Mouse (Mus musculus): Measurements from ENCODE around the gene Tssc4.

The Tssc4 gene

DNA sequence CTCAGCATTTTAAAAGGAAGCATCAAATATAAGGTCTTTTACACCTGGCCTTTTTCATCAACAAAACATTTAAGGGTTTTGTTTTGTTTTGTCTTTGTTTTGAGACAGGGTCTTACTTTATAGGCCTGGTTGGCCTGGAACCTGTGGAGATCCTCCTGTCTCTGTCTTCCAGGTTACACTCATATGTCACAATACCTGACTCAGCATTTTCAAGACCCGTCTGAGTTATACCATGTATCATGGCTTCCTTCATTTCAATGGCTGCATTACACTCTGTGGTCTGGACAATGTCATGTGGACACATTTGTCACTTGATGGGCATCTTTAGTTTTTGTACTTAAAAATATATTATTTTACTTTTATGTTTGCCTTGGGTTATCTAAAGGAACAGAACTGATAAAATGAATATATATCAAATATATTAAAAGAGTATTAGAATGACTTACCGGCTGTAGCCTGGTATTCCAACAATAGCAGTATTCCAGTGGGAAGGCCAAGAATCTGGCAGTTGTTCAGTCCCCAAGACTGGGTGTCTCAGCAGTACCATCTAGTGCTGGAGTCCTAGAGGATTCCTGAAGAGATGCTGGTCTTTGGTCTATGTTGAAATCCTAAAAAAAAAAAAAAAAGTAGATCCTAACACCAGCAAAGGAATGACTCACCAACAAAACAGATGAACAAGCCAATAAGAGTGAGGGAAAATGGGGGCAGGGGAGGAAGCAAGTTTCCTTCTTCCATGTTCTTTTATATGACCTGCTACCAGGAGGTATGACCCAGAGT lies 24.8 kb upstream of the Tssc4 start:
- no peak for DNase-seq (ENCODE audit: extremely low read depth, low read depth, low spot score)

DNA sequence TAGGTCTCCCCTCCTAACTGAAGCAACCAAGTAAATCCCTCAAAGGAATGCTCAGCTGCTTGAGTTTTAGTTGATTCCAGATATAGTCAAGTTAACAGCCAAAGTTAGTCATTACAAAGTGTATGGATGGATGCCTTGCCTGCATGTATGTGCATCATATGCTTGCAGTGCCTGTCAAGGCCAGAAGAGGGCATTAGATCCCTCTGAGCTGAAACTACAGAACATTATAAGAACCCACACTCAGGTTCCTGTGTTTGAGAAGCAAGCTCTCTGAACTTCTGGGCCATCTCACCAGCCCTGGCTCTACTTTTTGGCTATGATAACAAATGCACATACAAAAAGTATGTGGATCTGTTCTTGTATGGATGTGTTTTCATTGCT lies 24.2 kb upstream of the Tssc4 start:
- DNase-seq (ENCODE audit: extremely low read depth, low read depth, low spot score): no peak

DNA sequence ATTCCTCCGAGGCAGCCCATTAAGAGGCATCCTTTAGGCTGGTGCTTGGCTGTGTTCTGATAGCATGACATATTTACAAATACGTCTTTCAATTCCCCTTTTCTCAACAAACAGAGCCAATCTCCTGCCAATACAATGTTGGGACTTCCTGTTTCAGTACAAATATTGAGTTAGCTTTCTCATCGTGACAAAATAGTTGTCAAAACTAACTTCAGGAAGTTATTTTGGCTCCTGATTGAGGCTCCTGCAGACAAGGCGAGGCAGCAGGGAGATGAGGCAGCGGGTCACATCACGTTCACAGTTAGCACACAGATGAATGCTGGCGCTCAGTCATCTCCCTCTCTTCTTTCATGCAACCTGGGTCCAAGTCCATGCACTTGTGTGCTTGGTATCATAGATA lies 22.7 kb upstream of the Tssc4 start:
- no peak for DNase-seq (ENCODE audit: extremely low read depth, low read depth, low spot score)

DNA sequence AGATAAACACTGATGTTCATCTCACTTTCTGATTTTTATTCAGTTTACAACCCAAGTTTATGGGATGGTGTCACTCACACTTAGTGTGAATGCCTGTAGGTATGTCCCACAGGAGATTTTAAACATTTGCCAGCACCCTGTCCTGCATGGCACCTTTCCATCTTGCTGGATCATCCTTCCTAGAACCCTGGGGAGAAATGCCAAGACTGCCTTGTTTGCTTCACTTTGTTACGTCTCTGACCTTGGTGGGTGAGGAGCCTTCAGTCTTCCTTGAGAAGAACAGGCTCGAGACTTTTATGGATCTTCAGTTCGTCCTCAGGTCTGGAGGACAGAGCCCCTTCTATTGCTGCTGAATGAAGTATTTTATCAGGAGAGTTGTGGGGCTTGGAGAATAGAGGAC lies 19.7 kb upstream of the Tssc4 start:
- no peak for DNase-seq (ENCODE audit: extremely low read depth, low read depth, low spot score)

DNA sequence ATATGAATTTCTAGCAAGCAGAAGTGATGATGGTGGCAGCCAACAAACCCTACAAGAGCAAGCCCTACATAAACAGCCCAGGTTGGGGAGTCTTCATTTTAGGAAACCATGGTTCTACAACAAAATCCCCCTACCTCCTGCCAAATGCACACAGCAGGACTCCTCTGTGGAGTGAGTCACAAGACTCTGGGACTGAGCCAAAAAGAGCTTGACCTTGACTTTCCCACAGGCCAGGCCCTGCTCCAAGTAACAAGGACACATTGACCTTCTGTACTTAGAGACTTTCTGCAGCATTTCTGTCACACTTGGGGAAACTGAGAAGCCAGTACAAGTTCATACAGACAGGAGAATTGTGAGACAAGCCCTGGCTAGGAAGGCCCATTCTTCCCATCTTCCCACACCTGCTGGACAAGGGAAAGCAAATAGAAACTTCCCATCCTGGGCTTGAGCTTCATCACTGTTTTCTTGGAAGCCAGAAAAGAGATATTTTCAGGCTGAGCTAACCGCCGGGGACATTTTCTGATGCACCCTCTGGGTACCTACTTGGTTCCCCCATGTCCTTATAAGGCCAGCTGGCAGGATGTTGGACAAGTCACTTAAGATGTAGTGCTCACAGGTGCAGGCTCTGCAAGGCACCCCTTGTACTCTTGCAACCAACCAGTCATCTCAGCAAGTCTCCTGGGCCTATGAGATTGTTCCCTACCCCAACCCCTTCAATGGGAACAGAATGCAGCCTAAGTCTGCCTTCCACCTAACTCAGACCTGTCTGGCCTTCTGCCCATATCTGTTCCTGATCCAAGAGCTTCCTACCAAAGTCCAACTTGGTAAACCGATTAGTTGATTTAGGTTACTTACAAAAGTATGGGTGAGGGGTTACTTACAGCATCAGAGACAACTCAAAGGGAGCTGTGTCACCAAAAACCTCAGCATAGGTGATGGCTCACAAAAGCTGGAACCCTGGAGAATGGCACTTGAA lies 18.9 kb upstream of the Tssc4 start:
- DNase-seq (ENCODE audit: extremely low read depth, low read depth, low spot score): no peak

DNA sequence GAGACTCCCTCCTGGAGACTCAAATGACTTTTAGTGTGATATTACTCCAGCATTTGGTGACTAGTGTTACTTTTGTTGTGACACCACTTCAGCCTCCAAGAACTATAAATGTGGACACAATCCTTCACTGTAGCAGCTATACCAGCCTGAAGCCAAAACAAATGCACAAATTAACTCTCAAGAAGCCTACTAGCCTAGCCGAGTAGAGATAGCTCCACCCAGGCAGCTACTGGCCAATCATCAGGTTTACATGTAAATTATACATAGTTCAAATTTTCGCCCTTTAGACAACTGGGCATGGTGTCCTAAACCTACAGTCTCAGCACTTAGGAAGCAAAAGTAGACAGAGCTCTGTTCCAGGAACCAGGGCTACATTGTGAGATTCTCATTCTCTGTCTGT lies 17.7 kb upstream of the Tssc4 start:
- no peak for DNase-seq (ENCODE audit: extremely low read depth, low read depth, low spot score)

DNA sequence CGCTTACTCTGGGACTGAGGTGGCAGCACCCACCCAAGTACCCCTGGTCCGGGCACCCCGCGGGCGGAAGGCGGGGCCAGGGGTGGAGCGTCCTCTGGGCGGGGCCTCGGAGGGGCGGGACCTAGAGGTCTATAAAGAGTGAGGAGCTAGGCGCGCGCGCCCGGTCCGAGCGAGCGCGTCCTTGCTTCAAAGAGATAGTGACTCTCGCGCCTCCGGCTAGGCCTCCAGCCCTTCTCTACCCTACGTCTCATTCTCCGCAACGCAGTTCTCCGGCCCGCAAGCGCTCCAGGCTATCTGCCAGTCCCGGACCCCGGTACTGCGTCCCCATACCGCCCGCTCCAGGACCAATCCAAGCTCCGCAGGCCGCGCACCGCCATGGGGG lies 16.4 kb upstream of the Tssc4 start, which contains the start of gene Cd81:
Cd81 (plus strand) TSS at position 114 of the 382 bp plus-strand sequence.
- no peak for DNase-seq (ENCODE audit: extremely low read depth, low read depth, low spot score)

DNA sequence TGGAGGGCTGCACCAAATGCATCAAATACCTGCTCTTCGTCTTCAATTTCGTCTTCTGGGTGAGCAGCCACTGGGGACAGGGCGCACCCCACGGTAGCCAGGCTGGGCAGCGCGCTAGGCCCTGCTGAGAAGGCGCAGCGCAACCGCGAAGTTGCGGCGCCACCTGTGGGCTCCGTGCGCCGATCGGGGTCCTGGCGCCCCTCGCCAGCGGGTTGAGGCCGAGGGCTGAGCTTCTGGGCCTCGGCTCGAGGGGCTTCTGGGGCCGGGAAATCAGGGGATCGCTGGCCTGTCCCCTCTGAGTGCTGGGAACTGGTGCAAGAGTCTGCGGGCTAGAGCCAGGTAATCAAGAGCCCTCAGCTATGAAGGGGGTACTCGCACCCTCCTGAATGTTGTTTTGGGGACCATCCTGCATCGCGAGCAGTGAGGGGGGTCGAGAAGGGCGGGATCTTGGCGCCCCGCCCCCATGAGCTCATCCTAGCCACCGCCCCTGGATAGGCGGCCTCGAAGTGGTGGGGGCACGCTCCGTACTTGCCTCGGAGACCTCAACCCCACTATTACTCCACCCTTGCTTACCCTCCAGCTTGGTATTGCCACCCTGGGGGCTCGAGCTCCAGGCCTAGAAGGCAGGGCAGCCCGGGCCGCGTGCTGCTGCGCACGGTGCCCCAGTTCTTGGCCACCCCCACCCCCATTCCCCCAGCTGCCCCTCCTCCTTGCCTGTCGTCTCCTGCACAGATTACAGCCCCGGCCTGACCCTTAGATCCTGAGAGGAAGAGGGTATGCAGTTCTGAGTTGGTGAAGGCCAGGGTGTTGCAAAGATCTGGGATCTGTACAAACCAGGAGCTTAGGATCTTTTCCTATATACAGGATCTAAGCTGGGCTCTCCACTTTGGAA lies 15.8 kb upstream of the Tssc4 start:
- no peak for DNase-seq (ENCODE audit: extremely low read depth, low read depth, low spot score)

DNA sequence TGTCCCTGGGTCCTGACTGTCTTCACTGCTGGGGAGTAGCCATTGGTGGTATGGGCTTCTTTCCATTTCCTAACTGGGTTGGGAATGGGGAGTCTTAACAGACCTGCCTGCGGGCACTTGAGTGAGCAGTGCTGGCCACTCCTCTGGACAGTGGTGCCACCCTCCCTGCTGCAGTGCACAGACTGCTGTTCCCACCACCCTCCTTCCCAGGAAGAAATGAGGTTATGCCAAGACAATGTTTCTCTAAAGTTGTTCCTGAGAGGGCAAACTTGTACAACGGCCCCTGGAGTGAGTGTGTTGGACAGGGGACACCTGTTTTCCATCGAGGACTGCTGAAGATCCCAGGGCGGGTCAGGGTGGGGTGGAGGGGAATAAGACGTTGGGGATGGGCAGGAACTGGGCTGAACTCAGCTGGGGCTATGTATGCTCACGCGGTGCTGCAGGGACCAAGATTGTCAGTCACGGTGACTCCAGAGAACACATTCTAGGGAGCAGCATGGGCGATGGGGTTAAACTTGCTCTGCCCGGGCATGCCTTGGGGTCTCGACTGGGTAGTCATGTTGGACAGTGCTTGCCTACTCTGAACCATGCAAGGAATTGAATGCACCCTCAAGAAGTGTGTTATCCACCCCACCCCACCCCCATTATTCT lies 15.0 kb upstream of the Tssc4 start:
- no peak for DNase-seq (ENCODE audit: extremely low read depth, low read depth, low spot score)

DNA sequence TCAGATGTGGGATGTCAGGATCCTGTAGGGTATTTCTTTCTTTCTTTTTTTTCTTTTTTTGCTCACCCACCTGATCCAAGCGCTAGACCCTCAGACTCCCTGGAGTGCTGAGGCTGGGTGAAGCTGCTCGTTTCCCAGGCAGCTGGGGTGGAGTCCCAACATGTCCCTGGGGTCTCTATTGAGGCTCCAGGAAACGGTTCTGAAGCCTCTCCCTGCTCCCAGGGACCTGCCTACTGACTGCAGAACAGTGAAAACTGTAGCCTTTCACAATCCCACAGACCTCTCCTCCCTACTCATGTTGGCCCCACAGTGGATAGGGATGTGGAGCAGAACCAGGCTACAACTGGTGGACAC lies 14.5 kb upstream of the Tssc4 start:
- DNase-seq (ENCODE audit: extremely low read depth, low read depth, low spot score): no peak

DNA sequence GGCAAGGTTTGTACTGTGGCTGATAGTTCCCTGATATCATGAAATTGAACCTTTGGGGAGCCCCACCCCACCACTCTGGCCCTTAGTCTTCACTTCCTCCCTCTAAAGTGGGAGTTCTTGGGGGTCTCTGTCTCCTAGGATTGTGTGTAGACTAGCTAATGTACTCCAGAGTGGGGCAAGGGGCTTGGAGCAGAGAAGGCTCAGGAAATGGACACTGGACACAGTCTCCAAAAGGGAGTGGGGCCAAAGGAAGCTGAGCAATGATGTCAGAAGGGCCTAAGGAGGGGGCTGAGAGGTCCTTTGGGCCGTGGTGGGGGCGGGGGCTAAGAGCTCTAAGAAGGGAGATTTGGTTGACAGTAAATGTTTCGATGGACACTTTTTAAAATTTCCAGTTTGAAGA lies 14.0 kb upstream of the Tssc4 start:
- no peak for DNase-seq (ENCODE audit: extremely low read depth, low read depth, low spot score)

DNA sequence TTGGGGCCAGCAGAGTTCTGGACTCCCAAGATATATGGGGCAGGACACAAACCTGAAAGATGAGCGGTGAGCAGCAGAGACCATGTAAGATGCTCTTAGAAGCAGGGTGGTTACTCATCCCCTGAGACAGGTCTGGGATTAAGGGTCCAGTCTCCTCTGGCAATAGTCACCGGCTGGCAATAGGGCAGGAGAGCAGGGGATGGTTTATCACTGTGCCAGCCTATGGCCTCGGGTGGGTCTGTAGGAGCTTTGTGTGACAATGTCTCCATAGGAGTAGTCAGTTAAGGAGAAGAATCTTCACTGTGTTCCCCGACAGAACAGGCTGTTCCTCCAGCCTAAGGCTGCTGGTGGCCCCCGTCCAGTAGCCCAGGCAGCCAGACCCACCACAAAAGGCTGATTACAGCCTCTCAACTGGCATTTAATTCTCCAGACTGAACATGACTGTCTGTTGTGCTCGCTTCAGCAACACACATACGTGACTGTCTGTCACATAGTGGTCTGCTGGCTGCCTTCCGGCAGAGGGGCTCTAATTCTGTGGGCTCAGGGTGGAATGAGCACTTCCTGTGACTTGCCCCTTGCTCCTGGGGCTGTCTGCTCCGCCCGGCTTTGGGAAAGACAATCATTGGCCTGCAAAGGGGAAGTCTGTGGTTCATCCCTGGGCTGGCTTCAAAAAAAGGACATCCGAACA lies 13.4 kb upstream of the Tssc4 start:
- no peak for DNase-seq (ENCODE audit: extremely low read depth, low read depth, low spot score)

DNA sequence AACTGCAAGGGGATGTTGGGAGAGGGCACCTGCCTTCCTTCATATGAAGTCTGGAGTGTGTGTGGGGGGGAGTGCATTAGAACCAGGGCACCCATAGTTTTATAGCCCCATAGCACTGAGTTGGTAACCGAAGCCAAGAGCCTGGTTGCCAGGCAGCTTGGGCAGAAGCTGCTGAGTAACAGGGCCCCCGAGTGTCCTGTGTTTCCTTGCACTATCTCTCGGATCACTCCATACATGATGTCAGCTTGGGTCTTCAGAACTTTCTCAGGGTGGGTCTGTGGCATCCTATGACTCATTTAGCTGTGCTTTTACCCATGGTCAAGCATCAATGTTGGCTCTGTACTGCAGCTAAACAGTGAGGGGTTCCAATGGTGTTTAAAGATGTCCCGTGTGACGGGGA lies 12.0 kb upstream of the Tssc4 start:
- no peak for DNase-seq (ENCODE audit: extremely low read depth, low read depth, low spot score)

DNA sequence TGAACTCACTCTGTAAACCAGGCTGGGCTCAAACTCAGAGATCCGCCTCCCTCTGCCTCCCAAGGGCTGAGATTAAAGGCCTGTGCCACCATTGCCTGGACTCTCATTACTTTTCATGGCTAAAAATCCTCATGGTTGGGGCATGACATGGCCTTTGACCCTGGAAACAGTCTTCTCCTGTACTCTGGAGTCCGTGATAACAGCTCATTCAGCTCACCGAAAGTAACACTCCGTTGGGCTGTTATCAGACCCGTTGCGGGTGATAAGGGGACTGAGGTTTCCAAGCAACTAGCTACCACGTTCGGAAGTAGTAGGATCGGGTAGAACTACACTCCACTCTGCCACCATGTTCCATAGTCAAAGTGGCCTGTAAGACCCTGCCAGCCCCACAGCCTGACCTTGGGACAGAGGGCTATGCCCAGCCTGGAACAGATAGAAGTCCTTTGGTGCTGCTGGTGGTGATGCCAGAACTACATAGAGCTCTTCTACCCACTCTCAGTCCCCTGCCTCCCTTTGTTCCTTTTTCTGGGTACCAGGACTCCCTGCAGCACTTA lies 11.3 kb upstream of the Tssc4 start:
- no peak for DNase-seq (ENCODE audit: extremely low read depth, low read depth, low spot score)

DNA sequence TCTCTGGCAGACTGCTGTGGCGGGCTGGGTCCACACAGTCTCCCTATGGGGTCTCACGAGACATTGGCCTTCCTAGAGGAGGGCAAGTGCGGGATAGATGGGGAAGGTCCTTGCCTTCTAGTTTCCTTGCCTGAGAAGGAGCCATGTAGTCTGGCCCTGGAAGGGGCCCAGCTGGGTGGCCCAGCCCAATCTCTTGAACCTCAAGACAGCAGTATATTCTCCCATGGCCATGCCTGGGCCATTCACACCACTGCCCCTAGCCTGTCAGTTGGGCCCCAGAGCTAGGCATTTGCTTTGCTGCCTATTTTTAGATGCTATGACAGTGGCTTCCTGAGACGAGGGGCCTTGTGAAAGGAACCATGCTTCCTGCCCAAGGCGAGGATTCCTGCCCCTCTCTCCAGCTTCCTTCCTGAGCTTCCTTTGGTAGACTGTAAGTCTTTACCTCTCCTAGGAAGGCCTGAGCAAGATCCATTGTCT lies 10.8 kb upstream of the Tssc4 start:
- no peak for DNase-seq (ENCODE audit: extremely low read depth, low read depth, low spot score)

DNA sequence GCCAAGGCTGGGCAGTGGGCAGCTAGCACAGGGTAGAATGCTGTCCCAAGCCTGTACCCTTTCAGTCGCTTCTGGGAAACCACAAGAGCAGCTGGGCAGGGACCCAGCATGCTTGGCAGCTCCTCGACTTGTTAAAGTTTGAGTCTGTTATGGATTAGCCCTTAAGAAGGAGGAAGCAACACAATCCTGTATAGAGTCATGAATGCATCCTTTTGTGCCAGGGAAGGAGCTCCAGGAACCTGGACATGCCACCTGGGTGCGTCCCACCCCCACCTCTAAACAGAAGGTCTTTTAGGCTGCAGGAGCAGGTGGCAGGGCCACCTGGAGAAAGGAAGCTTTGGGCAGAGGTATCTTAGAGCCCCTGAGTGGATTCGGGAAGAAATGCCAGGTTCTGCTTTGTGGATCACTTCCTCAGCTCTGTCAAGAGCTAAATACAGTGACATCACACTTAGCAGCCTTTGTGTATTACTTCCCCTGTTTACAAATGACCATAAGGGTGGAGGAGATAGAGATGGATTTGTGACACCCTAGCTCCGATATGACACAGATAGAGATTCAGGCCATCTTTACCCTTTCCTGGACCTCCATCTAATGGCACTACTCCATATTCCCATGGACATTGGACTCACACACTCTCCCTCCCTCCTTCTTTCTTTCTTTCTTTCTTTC lies 9.7 kb upstream of the Tssc4 start:
- DNase-seq (ENCODE audit: extremely low read depth, low read depth, low spot score): no peak

DNA sequence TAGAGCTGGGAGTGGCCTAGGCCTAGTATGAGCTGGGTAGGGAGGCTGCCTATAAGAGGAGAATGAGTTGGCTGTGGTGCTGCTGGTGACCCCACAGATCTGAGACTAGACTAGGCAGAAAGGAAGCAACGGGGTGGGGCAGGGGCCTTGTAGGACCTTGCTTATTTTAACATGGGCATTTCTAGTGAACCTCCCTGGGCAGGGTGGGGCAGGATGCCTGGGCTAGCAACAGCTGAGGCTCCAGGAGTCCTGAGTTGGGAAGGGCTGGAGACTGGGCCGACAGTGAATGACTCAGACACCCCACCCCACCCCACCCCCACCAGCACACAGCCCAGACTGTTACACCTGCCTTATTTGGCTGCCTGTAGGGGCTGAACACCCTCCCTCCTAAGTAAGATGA lies 6.3 kb upstream of the Tssc4 start:
- DNase-seq (ENCODE audit: extremely low read depth, low read depth, low spot score): no peak

DNA sequence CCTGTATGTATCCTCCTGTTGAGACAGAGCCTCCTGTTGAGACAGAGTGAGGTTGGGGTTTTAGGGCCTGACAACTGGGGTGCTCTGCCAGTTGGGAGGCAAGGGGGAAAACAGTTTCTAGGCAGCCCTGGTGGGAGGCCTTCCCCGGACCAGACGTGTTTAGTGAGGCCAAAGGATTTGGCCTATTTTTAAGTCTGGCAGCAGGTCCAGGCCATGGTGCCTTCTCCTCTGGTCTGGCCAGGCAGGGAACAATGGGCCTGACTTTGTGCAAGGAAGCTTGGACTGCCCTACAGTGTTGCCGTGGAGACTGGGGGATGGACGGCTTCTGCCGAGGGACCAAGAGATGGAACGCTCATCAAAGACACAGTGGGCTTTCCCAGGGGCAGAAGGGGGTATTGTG lies 4.8 kb upstream of the Tssc4 start:
- DNase-seq (ENCODE audit: extremely low read depth, low read depth, low spot score): no peak

DNA sequence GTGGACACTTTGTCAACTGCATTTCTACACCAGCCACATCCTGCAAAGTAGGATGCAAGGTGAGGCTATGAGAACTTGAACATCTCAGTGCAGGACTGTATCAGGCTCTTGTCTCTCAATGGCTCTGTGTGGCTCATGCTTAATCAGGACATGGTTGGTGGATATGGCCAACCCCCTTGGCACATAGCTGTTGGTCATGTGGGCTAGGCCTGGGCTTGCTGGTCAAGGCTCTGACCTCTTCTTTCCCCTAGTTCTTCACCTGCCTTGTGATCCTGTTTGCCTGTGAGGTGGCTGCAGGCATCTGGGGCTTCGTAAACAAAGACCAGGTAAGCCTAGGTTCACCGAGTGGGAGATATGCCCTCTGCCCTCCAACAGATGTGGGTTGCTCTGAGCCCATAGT lies 3.4 kb upstream of the Tssc4 start:
- no peak for DNase-seq (ENCODE audit: extremely low read depth, low read depth, low spot score)
